Mouse (Mus musculus): Measurements from ENCODE around the gene Zmynd15. TPM values are rescaled to one million over a fixed set of nuclear protein-coding genes. Genes with fewer than 3 reads are reported as not detected.

Zmynd15 gene
- polyA plus RNA-seq, 1 experiment from 2014 or later: 0.86 TPM

GRCm38 (mm10) chr11:70511825-70512224 lies 52.6 kb downstream of the Zmynd15 start:
- DNase-seq (ENCODE audit: low spot score): no peak
- Histone ChIP-seq H3K9ac (ENCODE audit: low read length) (no peak overlapping the region), H3K27ac (replicated peaks) (no peak overlapping the region), H3K36me3 (ENCODE audit: control insufficient read depth, insufficient read depth, low read length) (no peaks in the 10 kb centered on the region), H3K4me3 (ENCODE audit: low read depth, low read length) (no peak overlapping the region), H3K4me1 (replicated peaks; ENCODE audit: control insufficient read depth, insufficient read depth) (no peaks in the 10 kb centered on the region), H3K27me3 (ENCODE audit: control insufficient read depth, insufficient read depth, low read length) (no peaks in the 10 kb centered on the region), H3K4me2 (replicated peaks; ENCODE audit: low read depth) (no peak overlapping the region), H3K9me3 (ENCODE audit: control insufficient read depth, low read length) (no peaks in the 10 kb centered on the region)
- 92% methylated on average over 7 of the region's 7 CpGs for WGBS
- no peak for ATAC-seq (ENCODE audit: low FRiP score, low TSS enrichment)
- TF ChIP-seq CTCF (IDR thresholded peaks at IDR 0.05; ENCODE audit: low read depth): no peak
- no peak for TF ChIP-seq EP300 (optimal IDR thresholded peaks at IDR 0.05)

- no peaks in the 10 kb centered on the region for H3K9me3 ChIP-seq (ENCODE audit: control insufficient read depth, low read length)
- no peaks in the 10 kb centered on the region for H3K36me3 ChIP-seq (ENCODE audit: control insufficient read depth, insufficient read depth, low read length)
- WGBS: 77% methylated on average over 7 of the region's 7 CpGs
- no peaks in the 10 kb centered on the region for H3K27me3 ChIP-seq (ENCODE audit: control insufficient read depth, insufficient read depth, low read length)
- no peak for TF ChIP-seq CTCF (IDR thresholded peaks at IDR 0.05; ENCODE audit: low read depth)
- TF ChIP-seq EP300 (optimal IDR thresholded peaks at IDR 0.05): no peak
- H3K4me3 ChIP-seq (ENCODE audit: low read depth, low read length): no peak overlapping the region
- H3K9ac ChIP-seq (ENCODE audit: low read length): no peak overlapping the region
- no peak overlapping the region for H3K27ac ChIP-seq (replicated peaks)
- H3K4me1 ChIP-seq (replicated peaks; ENCODE audit: control insufficient read depth, insufficient read depth): no peaks in the 10 kb centered on the region
- ATAC-seq (ENCODE audit: low FRiP score, low TSS enrichment) (no peak), DNase-seq (ENCODE audit: low spot score) (no peak)
- no peak overlapping the region for H3K4me2 ChIP-seq (replicated peaks; ENCODE audit: low read depth)
Observed at GRCm38 (mm10) chr11:70512709-70513342, 53.6 kb downstream of the Zmynd15 start.

- no peak overlapping the region for H3K9ac ChIP-seq (ENCODE audit: low read length)
- ATAC-seq (ENCODE audit: low FRiP score, low TSS enrichment): no peak
- H3K27me3 ChIP-seq (ENCODE audit: control insufficient read depth, insufficient read depth, low read length): no peaks in the 10 kb centered on the region
- H3K36me3 ChIP-seq (ENCODE audit: control insufficient read depth, insufficient read depth, low read length): no peaks in the 10 kb centered on the region
- no peak overlapping the region for H3K27ac ChIP-seq (replicated peaks)
- H3K9me3 ChIP-seq (ENCODE audit: control insufficient read depth, low read length): no peaks in the 10 kb centered on the region
- H3K4me1 ChIP-seq (replicated peaks; ENCODE audit: control insufficient read depth, insufficient read depth): no peaks in the 10 kb centered on the region
- DNase-seq (ENCODE audit: low spot score): no peak
- 57% methylated on average over 11 of the region's 11 CpGs for WGBS
- no peak overlapping the region for H3K4me3 ChIP-seq (ENCODE audit: low read depth, low read length)
- H3K4me2 ChIP-seq (replicated peaks; ENCODE audit: low read depth): no peak overlapping the region
- peak; percentile 23; the same call in 1 of the 2 replicates for TF ChIP-seq CTCF (IDR thresholded peaks at IDR 0.05; ENCODE audit: low read depth)
- no peak for TF ChIP-seq EP300 (optimal IDR thresholded peaks at IDR 0.05)
Observed at GRCm38 (mm10) chr11:70513520-70513919, 54.3 kb downstream of the Zmynd15 start.

GRCm38 (mm10) chr11:70514288-70514687 lies 55.1 kb downstream of the Zmynd15 start, which contains the start of gene Vmo1:
Gene Vmo1, minus strand, starts transcription at chr11:70514616.
- 88% methylated on average over 7 of the region's 7 CpGs for WGBS
- H3K4me1 ChIP-seq (replicated peaks; ENCODE audit: control insufficient read depth, insufficient read depth): no peaks in the 10 kb centered on the region
- ATAC-seq (ENCODE audit: low FRiP score, low TSS enrichment): no peak

More at GRCm38 (mm10) chr11:70514288-70514687, 55.1 kb downstream of the Zmynd15 start, which contains the start of gene Vmo1:
- Histone ChIP-seq H3K9ac (ENCODE audit: low read length) (no peak within 1 kb of the TSS), H3K36me3 (ENCODE audit: control insufficient read depth, insufficient read depth, low read length) (no peaks in the 10 kb centered on the region), H3K9me3 (ENCODE audit: control insufficient read depth, low read length) (no peaks in the 10 kb centered on the region), H3K4me2 (replicated peaks; ENCODE audit: low read depth) (no peak within 1 kb of the TSS), H3K4me3 (ENCODE audit: low read depth, low read length) (no peak within 1 kb of the TSS), H3K27me3 (ENCODE audit: control insufficient read depth, insufficient read depth, low read length) (no peaks in the 10 kb centered on the region), H3K27ac (replicated peaks) (no peak within 1 kb of the TSS)
- no peak for TF ChIP-seq CTCF (IDR thresholded peaks at IDR 0.05; ENCODE audit: low read depth)
- TF ChIP-seq EP300 (optimal IDR thresholded peaks at IDR 0.05): no peak
- no peak for DNase-seq (ENCODE audit: low spot score)

Small RNA genes within 50 kb of the gene (microRNA-seq; reads per million reads assigned to microRNA genes)
- not detected for gene Mir7115

Other genes starting within 250 kb of the Zmynd15 start
- 2.5 and 3.1 TPM in 2 replicates for gene Slc16a11, start 246.7 kb upstream of the Zmynd15 start, polyA plus RNA-seq (2015; fragmentation: Nextera tagmentation; extraction: Ambion mirVana)
- gene Slc16a13, start 238.4 kb upstream of the Zmynd15 start, polyA plus RNA-seq (2015; fragmentation: Nextera tagmentation; extraction: Ambion mirVana): 5.7 and 6.1 TPM in 2 replicates
- gene Bcl6b, start 229.6 kb upstream of the Zmynd15 start, polyA plus RNA-seq (2015; fragmentation: Nextera tagmentation; extraction: Ambion mirVana): 3.2 and 3.6 TPM in 2 replicates
- gene 0610010K14Rik, start 221.5 kb upstream of the Zmynd15 start, polyA plus RNA-seq (2015; fragmentation: Nextera tagmentation; extraction: Ambion mirVana): 81.0 and 83.6 TPM in 2 replicates
- gene Gm21988, start 219.6 kb upstream of the Zmynd15 start, polyA plus RNA-seq (2015; fragmentation: Nextera tagmentation; extraction: Ambion mirVana): 7.5 and 10.1 TPM in 2 replicates
- 317 and 326 TPM in 2 replicates for gene Rnasek, start 219.6 kb upstream of the Zmynd15 start, polyA plus RNA-seq (2015; fragmentation: Nextera tagmentation; extraction: Ambion mirVana)
- 13.8 and 16.5 TPM in 2 replicates for gene Alox12, start 204.1 kb upstream of the Zmynd15 start, polyA plus RNA-seq (2015; fragmentation: Nextera tagmentation; extraction: Ambion mirVana)
- 0.05 and 0.17 TPM in 2 replicates for gene Alox12e, start 136.8 kb upstream of the Zmynd15 start, polyA plus RNA-seq (2015; fragmentation: Nextera tagmentation; extraction: Ambion mirVana)
- gene Alox15, start 107.4 kb upstream of the Zmynd15 start, polyA plus RNA-seq (2015; fragmentation: Nextera tagmentation; extraction: Ambion mirVana): 3.2 and 12.3 TPM in 2 replicates
- gene Pelp1, start 49.4 kb upstream of the Zmynd15 start, polyA plus RNA-seq (2015; fragmentation: Nextera tagmentation; extraction: Ambion mirVana): 10.4 and 10.8 TPM in 2 replicates
- 9.0 and 9.5 TPM in 2 replicates for gene Arrb2, start 26.8 kb upstream of the Zmynd15 start, polyA plus RNA-seq (2015; fragmentation: Nextera tagmentation; extraction: Ambion mirVana)
- 27.4 and 28.6 TPM in 2 replicates for gene Med11, start 7.5 kb upstream of the Zmynd15 start, polyA plus RNA-seq (2015; fragmentation: Nextera tagmentation; extraction: Ambion mirVana)
- gene Cxcl16, start 551 bp downstream of the Zmynd15 start, polyA plus RNA-seq (2015; fragmentation: Nextera tagmentation; extraction: Ambion mirVana): 15.8 and 18.1 TPM in 2 replicates
- 91.8 and 104 TPM in 2 replicates for gene Tm4sf5, start 45.8 kb downstream of the Zmynd15 start, polyA plus RNA-seq (2015; fragmentation: Nextera tagmentation; extraction: Ambion mirVana)
- gene Vmo1, start 55.2 kb downstream of the Zmynd15 start, polyA plus RNA-seq (2015; fragmentation: Nextera tagmentation; extraction: Ambion mirVana): 0.15 and 0.36 TPM in 2 replicates
- gene Gltpd2, start 59.8 kb downstream of the Zmynd15 start, polyA plus RNA-seq (2015; fragmentation: Nextera tagmentation; extraction: Ambion mirVana): 0.32 and 0.40 TPM in 2 replicates
- 516 and 537 TPM in 2 replicates for gene Psmb6, start 65.9 kb downstream of the Zmynd15 start, polyA plus RNA-seq (2015; fragmentation: Nextera tagmentation; extraction: Ambion mirVana)
- gene Gm40193, start 73.5 kb downstream of the Zmynd15 start, polyA plus RNA-seq (2015; fragmentation: Nextera tagmentation; extraction: Ambion mirVana): not detected in 2 replicates
- gene Pld2, start 80.6 kb downstream of the Zmynd15 start, polyA plus RNA-seq (2015; fragmentation: Nextera tagmentation; extraction: Ambion mirVana): 16.2 and 17.7 TPM in 2 replicates
- gene Mink1, start 103.4 kb downstream of the Zmynd15 start, polyA plus RNA-seq (2015; fragmentation: Nextera tagmentation; extraction: Ambion mirVana): 8.5 and 10.2 TPM in 2 replicates
- not detected in 2 replicates for gene 4930544D05Rik, start 156.4 kb downstream of the Zmynd15 start, polyA plus RNA-seq (2015; fragmentation: Nextera tagmentation; extraction: Ambion mirVana)
- not detected in 2 replicates for gene Chrne, start 159.8 kb downstream of the Zmynd15 start, polyA plus RNA-seq (2015; fragmentation: Nextera tagmentation; extraction: Ambion mirVana)
- gene Gp1ba, start 179.7 kb downstream of the Zmynd15 start, polyA plus RNA-seq (2015; fragmentation: Nextera tagmentation; extraction: Ambion mirVana): 0.06 and 0.07 TPM in 2 replicates
- 62.8 and 70.5 TPM in 2 replicates for gene Rnf167, start 187.8 kb downstream of the Zmynd15 start, polyA plus RNA-seq (2015; fragmentation: Nextera tagmentation; extraction: Ambion mirVana)
- 120 and 121 TPM in 2 replicates for gene Slc25a11, start 188.0 kb downstream of the Zmynd15 start, polyA plus RNA-seq (2015; fragmentation: Nextera tagmentation; extraction: Ambion mirVana)
- gene Pfn1, start 195.2 kb downstream of the Zmynd15 start, polyA plus RNA-seq (2015; fragmentation: Nextera tagmentation; extraction: Ambion mirVana): 1,446 and 1,550 TPM in 2 replicates
- gene Eno3, start 197.8 kb downstream of the Zmynd15 start, polyA plus RNA-seq (2015; fragmentation: Nextera tagmentation; extraction: Ambion mirVana): 9.6 and 10.8 TPM in 2 replicates
- gene Spag7, start 210.0 kb downstream of the Zmynd15 start, polyA plus RNA-seq (2015; fragmentation: Nextera tagmentation; extraction: Ambion mirVana): 77.7 and 79.4 TPM in 2 replicates
- gene Camta2, start 228.7 kb downstream of the Zmynd15 start, polyA plus RNA-seq (2015; fragmentation: Nextera tagmentation; extraction: Ambion mirVana): 6.5 and 7.9 TPM in 2 replicates
- gene Inca1, start 240.7 kb downstream of the Zmynd15 start, polyA plus RNA-seq (2015; fragmentation: Nextera tagmentation; extraction: Ambion mirVana): 1.6 and 2.1 TPM in 2 replicates
- 4.7 TPM in 2 replicates for gene Kif1c, start 241.1 kb downstream of the Zmynd15 start, polyA plus RNA-seq (2015; fragmentation: Nextera tagmentation; extraction: Ambion mirVana)

Measured in stomach, postnatal 0 days (tissue).